Mouse (Mus musculus) bone marrow macrophage, adult 2 months (primary cell): ENCODE results near the gene Pomgnt1. TPM values are rescaled to one million over a fixed set of nuclear protein-coding genes. Genes with fewer than 3 reads are reported as not detected.

ENCODE experiments used
- H3K27ac ChIP-seq: 2 replicates; pipeline ENCODE4 v1.5.1; 2012; ENCODE audit warnings: low read depth, low read length; ENCODE audit not compliant: insufficient read depth
- H3K4me1 ChIP-seq: 2 replicates; pipeline ENCODE4 v1.6.1; 2012; ENCODE audit warnings: low read length; ENCODE audit not compliant: control insufficient read depth, insufficient read depth
- H3K4me3 ChIP-seq: 2 replicates; pipeline ENCODE4 v1.5.1; 2012; ENCODE audit warnings: mild to moderate bottlenecking, low read length, moderate library complexity; ENCODE audit not compliant: insufficient read depth
- CTCF ChIP-seq: IDR thresholded peaks from 2 replicates; pipeline ENCODE4 v1.5.1; 2012; ENCODE audit warnings: low read depth, mild to moderate bottlenecking, low read length, moderate library complexity
- POLR2A ChIP-seq: IDR thresholded peaks from 2 replicates; pipeline ENCODE4 v1.6.1; 2012; ENCODE audit warnings: mild to moderate bottlenecking, low read depth, low read length, borderline replicate concordance
- polyA plus RNA-seq: library from polyadenylated mRNA; stranded (reverse); fragments of >200 nt; gene quantifications from 2 replicates; pipeline ENCODE4 v1.2.4, GENCODE M21; 2012; ENCODE audit not compliant: missing spikeins, insufficient read depth, insufficient read length

The Pomgnt1 gene
- 22.3 and 24.0 TPM in 2 replicates for polyA plus RNA-seq

DNA sequence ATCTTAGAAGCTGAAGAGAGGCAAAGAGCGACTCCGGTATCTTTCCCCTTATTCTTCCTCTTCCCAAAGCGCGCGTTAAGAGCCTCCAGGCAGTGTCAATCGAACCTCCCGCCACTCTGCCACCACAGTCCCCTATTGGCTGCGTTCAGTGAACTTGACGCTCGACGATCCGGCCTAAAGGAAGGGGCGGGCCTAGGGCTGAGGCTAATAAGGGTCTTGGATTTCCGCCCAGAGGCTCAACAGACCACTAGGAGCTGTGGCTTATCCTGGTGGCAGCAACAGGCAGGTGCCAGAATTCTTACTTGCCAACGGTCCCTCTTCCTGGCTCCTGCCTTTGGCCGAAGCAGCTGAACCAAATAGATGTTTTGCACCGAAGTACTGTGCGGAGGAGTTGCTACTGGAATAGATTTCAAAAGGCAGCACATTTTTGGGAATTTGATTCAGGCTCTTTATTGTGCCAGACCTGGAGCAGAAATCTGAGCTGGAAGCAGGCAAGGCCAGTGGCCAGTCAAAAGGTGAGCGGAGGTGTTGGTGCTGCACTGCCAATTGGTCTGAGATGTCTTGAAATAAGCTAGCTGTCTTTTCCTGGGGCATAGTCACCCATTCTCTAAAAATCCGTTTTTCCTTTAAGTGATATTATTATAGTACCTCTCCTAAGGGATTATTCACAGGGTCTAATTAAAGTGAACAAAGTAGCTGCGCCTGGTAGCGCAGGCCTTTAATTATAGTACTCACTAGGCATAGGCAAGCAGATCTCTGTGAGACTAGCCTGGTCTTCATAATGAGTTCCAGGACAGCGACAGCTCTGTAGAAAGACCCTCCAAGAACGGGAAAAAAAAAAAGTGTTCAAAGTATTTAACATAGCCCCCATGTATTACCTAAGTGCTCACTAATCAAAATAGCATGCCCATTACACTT, at the start of gene Pomgnt1, which contains the start of gene Rad54l:
TSS of gene Pomgnt1 (plus strand) at position 239 of the 918 bp plus-strand sequence.
TSS of gene Rad54l (minus strand) at position 89 of the 918 bp plus-strand sequence.
- H3K4me3 ChIP-seq, result peak within 1 kb of the TSS; percentile 72
- TF ChIP-seq POLR2A (0 out of 2 replicates have a peak, but pooled peaks have one; percentile 53), CTCF (no peak)
- H3K27ac ChIP-seq, result peak within 1 kb of the TSS; percentile 43
- peaks cover 8% of the 10 kb centered on the region for H3K4me1 ChIP-seq

DNA sequence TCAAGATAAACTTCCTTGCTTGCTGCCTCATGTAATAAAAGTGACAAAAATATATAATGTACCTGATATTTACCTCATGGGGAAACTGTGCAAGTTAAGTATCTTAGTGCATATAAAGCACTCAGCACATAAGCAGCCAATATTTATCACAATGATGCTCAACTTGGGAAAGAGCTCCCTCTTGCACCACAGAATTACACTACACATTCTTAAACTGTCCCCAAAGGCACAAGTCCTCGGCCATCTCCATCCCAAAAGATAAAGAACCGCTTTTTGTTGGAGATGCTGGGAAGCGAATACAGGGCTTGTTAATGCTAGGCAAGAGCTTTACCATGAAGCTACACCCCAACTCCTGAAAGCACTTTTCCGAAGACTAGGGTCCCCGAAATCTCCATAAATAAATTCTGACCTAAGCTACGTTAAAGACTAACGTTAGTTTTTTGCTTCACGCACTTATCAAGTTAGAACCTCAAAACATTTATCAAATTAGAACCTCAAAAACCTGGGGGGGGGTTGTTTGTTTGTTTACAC, 49.4 kb upstream of the Pomgnt1 start:
- TF ChIP-seq CTCF (no peak), POLR2A (no peak)
- Histone ChIP-seq H3K4me3 (peak overlapping the region; percentile 91), H3K4me1 (peaks cover 27% of the 10 kb centered on the region), H3K27ac (peak overlapping the region; percentile 71; the same call in 1 of the 2 replicates)

DNA sequence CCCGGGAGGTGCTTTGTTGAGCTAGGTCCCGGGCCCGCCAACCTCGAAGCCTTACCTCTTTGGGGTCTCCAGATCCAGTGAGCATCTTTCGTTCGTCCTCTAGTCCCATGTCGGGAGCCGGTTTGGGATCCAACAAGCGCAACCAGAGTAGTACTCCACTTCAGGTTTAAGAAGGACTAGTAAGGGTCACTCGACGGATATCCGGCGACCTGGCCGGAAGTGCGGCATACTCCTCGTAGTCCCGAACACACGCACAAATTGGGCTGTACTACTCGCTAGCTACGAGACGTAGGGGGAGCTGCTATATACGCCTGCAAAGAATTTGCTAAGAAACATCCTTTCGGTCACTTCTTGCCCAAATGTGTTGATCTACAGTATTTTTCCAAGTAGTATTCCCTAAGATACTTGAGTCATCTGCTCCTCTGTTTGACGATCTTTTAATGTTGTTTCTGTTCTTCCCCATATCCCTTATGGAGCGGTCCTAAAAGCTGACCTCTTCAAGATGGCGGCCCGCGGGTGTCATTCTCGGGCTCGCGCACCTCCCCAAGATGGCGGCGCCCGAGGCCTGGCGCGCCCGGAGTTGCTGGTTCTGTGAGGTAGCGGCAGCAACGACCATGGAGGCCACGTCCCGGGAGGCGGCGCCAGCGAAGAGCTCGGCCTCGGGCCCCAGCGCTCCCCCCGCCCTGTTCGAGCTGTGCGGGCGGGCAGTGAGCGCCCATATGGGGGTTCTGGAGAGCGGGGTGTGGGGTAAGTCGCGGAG, 48.6 kb upstream of the Pomgnt1 start, which contains the start of the genes Uqcrh and Lrrc41:
TSS of gene Uqcrh (minus strand) at position 211 of the 760 bp plus-strand sequence.
TSS of gene Lrrc41 (plus strand) at position 409 of the 760 bp plus-strand sequence.
- Histone ChIP-seq H3K4me1 (peaks cover 27% of the 10 kb centered on the region), H3K4me3 (peak within 1 kb of the TSS; percentile 91), H3K27ac (peak within 1 kb of the TSS; percentile 71)
- no peak for TF ChIP-seq CTCF
- TF ChIP-seq POLR2A, result peak; percentile 62; the same call in 1 of the 2 replicates

DNA sequence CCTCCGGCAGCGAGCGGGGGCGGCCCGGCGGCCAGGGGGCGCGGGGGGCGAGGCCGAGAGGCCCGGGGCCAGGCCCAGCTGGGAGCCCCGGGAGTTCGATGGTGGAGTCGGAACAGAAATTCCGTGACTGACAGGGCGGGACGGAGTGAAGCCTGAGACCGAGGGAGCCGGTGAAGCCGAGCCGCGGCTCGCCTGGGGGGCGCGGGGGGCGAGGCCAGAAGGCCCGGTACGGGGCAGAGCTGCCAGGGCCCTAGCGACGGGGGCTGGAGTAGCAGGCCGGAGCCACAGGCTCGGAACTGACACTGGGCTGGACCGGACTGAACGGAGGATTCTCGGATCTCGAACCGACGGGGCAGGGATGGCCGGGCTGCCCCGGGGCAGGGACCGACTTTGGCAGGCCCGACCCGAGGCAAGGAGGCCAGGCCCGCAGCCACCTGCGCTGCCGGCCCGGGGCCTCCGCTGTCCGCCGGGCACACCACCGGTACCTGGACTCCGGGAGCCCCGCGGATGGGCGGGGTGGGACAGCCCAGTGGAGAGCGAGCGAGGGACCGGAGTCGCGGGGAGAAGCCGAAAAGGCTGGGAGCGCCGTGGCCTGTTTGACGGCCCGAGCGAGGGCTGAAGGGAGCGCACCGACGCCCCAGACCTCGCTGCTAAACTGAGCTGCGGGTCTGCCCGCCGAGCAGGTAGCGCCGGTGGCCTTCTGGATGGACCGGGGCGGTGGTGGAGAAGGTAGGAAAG, 47.8 kb upstream of the Pomgnt1 start:
- H3K4me1 ChIP-seq, result peaks cover 23% of the 10 kb centered on the region
- H3K4me3 ChIP-seq, result peak overlapping the region; percentile 91
- H3K27ac ChIP-seq, result peak overlapping the region; percentile 70
- TF ChIP-seq CTCF (no peak), POLR2A (no peak)

DNA sequence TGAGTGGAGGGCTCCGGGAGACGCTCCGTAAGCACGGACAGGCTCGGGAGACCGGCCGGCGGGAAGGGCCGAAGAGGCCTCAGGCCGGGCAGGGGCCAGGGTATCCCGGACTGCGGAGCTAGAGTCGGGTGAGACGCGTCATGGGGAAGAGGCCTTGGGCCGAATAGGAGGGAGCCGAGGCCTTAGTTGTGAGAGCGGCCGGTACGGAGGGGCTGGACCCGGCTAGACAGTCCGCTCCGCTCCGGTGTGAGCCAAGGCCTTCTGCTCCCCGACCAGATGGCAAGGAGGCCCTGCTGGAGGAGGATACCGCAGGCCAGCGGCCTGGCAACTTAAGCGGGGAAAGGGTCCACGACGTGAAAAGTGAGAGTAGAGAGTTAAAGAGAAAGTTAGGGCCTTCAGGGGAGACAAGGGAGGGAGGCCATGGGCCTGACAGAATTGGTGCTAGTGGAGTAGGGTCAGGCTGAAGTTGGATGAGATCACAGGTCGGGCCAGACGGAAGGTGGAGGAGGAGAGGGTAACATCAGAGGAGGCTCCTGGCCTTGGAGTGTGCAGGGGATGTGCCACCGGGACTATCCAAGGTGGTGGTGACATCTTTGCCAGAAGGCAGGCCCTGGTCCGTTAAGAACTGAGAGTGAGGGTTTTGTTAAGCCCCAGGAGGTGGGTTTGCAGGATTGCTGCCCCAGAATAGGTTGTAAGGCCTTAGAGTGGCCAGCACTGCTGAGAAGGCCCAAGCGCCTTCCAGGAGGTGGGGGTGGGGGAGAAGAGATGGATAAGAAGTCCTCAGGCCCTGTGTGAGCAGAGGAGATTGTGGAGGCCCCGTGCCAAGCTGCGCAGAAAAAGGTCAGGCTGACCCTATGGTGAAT, 47.0 kb upstream of the Pomgnt1 start:
- peak overlapping the region; percentile 91 for H3K4me3 ChIP-seq
- TF ChIP-seq CTCF (no peak), POLR2A (no peak)
- peaks cover 17% of the 10 kb centered on the region for H3K4me1 ChIP-seq
- H3K27ac ChIP-seq, result peak overlapping the region; percentile 70

DNA sequence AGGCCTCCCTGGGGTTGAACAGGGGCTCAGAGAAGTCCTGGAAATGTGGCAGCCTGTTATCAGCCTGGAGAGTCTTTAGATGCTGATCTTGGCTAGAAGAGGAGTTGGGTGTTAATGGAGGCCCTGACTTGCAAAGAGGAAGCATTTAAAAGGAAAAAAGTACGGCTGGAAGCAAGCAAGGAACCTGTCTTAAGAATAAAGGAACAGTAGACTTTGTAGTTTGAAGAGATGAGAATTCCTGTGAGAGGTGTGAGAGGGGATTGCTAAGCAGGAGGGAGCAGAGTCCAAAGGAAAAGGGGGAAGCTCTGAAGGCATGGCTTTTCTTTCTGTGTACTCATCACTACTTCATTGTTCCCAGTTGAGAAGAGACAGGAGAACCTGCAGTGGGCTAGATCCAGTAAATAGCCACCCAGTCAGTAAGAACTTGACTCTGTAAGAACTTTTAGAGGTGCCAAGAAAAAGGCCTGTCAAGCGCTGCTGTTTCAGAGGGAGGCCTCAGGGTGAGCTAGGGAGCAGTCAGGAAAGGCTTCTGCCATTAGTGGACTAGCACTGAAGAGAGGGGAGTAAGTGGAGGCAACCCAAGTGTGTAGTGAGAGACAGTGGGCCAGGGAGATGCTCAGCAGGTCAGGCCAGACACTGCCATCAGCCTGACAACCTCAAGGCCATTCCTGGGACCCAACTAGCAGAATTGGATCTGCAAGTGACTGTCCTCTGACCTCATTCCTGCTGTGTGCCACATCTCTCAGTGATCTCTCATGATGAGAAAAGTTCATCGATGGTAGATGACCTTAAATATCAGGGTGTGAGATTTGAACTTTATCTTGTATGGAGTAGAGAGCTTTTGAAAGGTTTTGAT, 46.2 kb upstream of the Pomgnt1 start:
- no peak for TF ChIP-seq POLR2A
- no peak for TF ChIP-seq CTCF
- H3K4me3 ChIP-seq, result peak overlapping the region; percentile 91
- H3K4me1 ChIP-seq, result peaks cover 15% of the 10 kb centered on the region
- H3K27ac ChIP-seq, result peak overlapping the region; percentile 70

DNA sequence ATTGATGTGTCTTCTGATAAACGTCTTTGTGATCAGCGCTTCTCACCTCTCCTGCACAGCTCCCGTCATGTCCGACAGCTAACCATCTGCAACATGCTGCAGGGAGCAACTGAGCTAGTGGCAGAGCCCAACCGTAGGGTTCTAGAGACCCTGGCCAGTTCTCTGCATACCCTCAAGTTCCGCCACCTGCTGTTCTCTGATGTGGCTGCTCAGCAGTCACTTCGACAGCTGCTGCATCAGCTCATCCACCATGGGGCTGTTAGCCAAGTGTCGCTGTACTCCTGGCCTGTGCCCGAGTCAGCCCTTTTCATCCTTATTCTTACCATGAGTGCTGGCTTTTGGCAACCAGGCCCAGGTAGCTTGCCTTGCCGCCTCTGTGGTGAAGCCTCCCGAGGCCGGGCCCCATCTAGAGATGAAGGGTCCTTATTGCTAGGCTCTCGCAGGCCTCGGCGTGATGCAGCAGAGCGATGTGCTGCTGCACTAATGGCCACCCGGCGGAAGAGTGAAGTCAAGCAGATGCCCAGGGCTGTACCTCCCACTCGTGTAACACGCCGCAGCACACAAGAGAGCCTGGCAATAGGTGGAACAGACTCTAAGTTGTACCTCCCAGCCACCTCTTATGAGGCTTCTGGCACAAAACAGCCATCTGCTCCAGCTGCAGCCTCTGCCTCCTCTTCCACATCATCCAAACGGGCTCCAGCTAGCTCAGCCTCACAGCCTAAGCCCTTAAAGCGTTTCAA, 35.0 kb upstream of the Pomgnt1 start:
- Histone ChIP-seq H3K4me3 (no peak overlapping the region), H3K4me1 (no peaks in the 10 kb centered on the region), H3K27ac (no peak overlapping the region)
- no peak for TF ChIP-seq POLR2A
- no peak for TF ChIP-seq CTCF
